Mouse (Mus musculus): ENCODE data around the gene Dpf3. TPM values are rescaled to one million over a fixed set of nuclear protein-coding genes. Genes with fewer than 3 reads are reported as not detected.

Dpf3 gene
- total RNA-seq, 2 experiments from 2014 or later, result 22.5 to 26.3 TPM

DNA sequence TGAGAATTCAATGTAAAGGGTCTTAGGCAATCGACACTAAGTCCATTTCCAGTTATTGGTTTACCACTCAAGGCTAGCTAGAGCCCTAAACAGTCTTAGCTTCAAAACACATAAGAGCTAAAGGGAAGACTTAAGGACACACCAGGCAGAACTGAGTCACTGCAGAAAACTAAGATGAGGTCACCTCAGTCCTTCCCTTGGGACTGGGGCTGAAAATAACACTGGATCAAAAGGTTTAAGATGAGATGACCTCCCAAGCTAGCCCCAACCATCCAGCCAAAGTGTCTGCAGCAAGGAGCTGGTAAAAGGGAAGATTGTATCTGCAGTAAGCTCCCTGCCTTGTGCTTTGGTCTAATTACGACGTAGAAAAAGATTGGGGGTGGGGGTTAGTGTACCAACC lies 216.3 kb downstream of the Dpf3 start:
- intact Hi-C loops (cut with DNase I), result loop anchor here (2.0 kb wide), 1 partner anchor 32 kb away; no protein-coding TSS in a partner anchor
- TF ChIP-seq CTCF (IDR thresholded peaks at IDR 0.05), result no peak
- peak; percentile 37 for DNase-seq
- Histone ChIP-seq H3K4me3 (no peak overlapping the region), H3K27ac (peak overlapping the region; percentile 66)

DNA sequence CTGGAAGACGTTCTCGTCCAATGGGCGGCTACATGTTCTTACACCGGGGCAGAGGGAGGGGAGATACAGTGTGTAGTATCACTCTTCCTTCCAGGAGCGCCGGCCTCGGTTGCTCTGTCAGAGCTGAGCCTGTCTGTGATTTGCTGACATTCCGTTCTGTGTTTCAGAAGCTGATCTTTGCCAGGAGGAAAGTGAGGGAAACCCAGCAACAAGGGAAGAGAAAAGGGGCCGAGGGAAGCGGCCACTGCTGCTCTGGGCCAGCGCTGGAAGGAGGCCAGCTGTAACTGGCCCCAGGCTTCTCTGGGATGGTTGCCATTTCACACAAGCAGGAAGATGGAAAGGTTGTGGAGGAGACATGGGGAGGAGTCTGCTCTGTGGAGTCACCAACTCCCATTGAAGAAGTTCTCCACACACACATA lies 219.0 kb downstream of the Dpf3 start:
- intact Hi-C loops (cut with DNase I), result loop anchor here (2.0 kb wide), 1 partner anchor 218 kb away; the partner anchor contains the start of gene Dpf3
- no peak for TF ChIP-seq CTCF (IDR thresholded peaks at IDR 0.05)
- peak overlapping the region; percentile 69 for H3K27ac ChIP-seq

DNA sequence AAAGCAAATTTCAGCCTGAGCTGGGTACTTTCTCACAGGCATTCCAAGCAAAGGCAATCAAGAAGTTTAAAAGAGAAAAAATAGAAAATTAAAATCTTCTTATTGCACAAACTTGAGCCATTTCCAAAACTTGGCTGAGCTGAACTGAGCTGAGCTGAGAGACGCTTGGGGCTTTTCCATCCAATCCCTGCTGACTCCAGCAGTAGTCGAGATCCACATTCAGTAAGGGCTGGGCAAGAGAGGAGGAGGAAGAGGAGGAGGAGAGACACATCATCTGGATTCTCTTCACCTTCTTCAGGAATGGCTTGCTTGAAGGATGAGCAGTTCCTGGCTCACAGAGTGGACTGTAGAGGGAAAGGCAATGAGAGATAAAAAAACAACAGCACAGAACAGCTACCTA lies 227.0 kb downstream of the Dpf3 start:
- no peak for TF ChIP-seq CTCF (IDR thresholded peaks at IDR 0.05)
- Histone ChIP-seq H3K4me3 (no peak overlapping the region), H3K27ac (no peak overlapping the region)
- intact Hi-C loops (cut with DNase I), result no loop called here
- DNase-seq, result no peak

More for the DNA sequence above, 219.0 kb downstream of the Dpf3 start:
- peak overlapping the region; percentile 36 for H3K4me3 ChIP-seq
- DNase-seq, result peak; percentile 78

DNA sequence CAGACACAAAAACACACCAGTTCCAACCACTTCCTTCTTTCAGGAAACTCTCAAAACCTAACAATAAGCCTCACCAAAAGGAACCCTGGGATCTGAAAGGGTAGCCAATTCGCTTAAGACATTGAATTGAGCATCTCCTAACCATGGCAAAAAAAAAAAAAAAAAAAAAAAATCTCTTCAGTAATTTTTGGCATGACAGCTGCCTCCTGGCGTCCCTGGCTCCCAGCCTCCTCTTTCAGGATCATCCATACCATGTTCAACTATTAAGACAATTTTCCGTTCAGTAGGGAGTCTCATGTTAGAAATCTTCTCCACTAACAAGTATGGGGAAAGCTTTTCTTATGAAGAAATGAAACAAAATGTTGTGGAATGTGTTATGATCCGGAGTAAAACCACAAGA lies 233.1 kb downstream of the Dpf3 start:
- Histone ChIP-seq H3K27ac (no peak overlapping the region), H3K4me3 (no peak overlapping the region)
- intact Hi-C loops (cut with DNase I), result no loop called here
- no peak for TF ChIP-seq CTCF (IDR thresholded peaks at IDR 0.05)
- DNase-seq, result no peak

- TF ChIP-seq CTCF (IDR thresholded peaks at IDR 0.05), result no peak
- no peak for DNase-seq
- Histone ChIP-seq H3K4me3 (no peak overlapping the region), H3K27ac (no peak overlapping the region)
- intact Hi-C loops (cut with DNase I), result no loop called here
Observed at GRCm38 (mm10) chr12:83249066-83249465, 238.4 kb downstream of the Dpf3 start.

- intact Hi-C loops (cut with DNase I), result no loop called here
- Histone ChIP-seq H3K27ac (no peak overlapping the region), H3K4me3 (no peak overlapping the region)
- TF ChIP-seq CTCF (IDR thresholded peaks at IDR 0.05), result no peak
- no peak for DNase-seq
Observed at GRCm38 (mm10) chr12:83248636-83249035, 238.9 kb downstream of the Dpf3 start.

DNA sequence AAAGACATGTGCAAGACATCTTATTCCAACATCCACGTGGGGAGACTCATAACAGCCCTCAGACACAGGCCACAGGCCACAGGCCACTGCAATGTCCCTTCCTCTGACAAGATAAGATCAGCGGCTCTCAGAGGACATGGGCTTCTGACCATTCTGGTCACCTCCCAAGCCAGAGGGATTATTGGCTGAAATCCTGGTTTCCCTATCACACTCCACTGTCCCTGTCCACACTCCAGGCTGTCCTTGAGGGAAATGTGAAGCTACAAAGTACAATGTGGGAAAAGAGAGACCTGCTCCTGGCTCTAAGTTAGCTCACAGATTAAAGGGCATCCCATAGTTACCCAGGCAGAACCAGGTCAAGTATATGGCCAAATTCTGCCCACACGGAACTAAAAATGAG lies 239.8 kb downstream of the Dpf3 start:
- Histone ChIP-seq H3K4me3 (no peak overlapping the region), H3K27ac (no peak overlapping the region)
- intact Hi-C loops (cut with DNase I), result no loop called here
- DNase-seq, result no peak
- TF ChIP-seq CTCF (IDR thresholded peaks at IDR 0.05), result no peak

DNA sequence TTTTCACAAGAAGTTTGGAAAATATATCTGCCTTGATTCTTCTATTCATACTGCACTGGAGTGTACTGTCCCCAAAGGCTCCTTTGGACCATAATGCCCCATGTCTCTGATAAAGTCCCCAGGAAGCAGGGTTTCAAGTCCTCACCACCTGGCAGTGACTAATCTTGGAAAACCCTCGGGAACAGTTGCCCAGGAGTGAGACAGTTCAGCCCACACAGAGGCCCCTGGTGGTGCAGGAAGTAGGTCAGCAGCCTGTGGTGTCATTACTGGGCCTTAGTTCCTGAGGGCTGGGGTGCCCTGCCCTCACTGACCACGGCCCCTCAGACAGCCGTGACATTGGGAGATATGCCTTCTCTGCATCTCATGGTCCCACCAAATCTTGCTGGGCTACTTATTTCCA lies 246.5 kb downstream of the Dpf3 start:
- DNase-seq, result peak; percentile 36
- no peak for TF ChIP-seq CTCF (IDR thresholded peaks at IDR 0.05)
- no peak overlapping the region for H3K27ac ChIP-seq
- intact Hi-C loops (cut with DNase I), result no loop called here
- no peak overlapping the region for H3K4me3 ChIP-seq

DNA sequence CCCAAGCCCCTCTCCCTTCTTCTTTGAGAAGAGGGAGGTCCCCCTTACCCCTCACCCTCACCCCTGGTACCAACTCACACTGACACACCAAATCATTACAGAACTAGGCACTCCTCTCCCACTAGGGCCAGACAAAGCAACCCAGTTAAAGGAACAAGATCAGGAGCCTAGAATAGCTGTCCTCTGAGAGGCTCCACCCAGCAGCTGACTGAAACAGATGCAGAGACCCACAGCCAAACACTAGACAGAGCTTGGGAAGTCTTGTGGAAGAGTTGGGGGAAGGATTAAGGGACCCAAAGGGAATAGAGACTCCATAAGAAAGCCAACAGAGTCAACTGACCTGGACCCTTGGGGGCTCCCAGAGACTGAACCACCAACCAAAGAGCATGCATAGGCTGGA lies 246.9 kb downstream of the Dpf3 start:
- no peak overlapping the region for H3K4me3 ChIP-seq
- TF ChIP-seq CTCF (IDR thresholded peaks at IDR 0.05), result no peak
- H3K27ac ChIP-seq, result 0 out of 2 replicates have a peak overlapping the region, but pooled peaks have one; percentile 20
- DNase-seq, result peak; percentile 26
- intact Hi-C loops (cut with DNase I), result no loop called here

DNA sequence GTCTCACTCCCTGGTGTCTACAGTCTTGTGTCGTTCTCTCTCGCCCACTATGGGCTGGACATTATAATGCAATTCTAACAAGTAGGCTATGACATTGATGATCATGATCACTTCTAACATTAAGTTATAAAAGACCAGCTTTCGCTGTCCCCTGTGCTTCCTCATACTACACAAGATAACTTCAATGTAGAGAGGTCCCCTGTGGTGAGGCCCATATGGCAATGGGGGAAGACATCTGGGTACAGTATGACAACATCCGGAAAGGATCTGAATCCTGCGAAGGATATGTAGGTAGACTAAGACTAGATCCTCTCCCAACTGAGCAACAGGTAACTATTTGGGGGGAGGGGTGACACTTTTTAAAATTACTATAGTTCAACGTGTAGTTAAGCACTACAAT lies 251.7 kb downstream of the Dpf3 start:
- TF ChIP-seq CTCF (IDR thresholded peaks at IDR 0.05), result no peak
- H3K4me3 ChIP-seq, result no peak overlapping the region
- no peak for DNase-seq
- H3K27ac ChIP-seq, result no peak overlapping the region
- intact Hi-C loops (cut with DNase I), result no loop called here

GRCm38 (mm10) chr12:83234981-83235380 lies 252.5 kb downstream of the Dpf3 start:
- Histone ChIP-seq H3K4me3 (no peak overlapping the region), H3K27ac (no peak overlapping the region)
- no peak for TF ChIP-seq CTCF (IDR thresholded peaks at IDR 0.05)
- DNase-seq, result no peak
- intact Hi-C loops (cut with DNase I), result no loop called here

- H3K4me3 ChIP-seq, result no peak overlapping the region
- no peak for TF ChIP-seq CTCF (IDR thresholded peaks at IDR 0.05)
- DNase-seq, result peak; percentile 47
- intact Hi-C loops (cut with DNase I), result no loop called here
- H3K27ac ChIP-seq, result peak overlapping the region; percentile 4; the same call in 1 of the 2 replicates
Observed at GRCm38 (mm10) chr12:83233651-83234050, 253.9 kb downstream of the Dpf3 start.

DNA sequence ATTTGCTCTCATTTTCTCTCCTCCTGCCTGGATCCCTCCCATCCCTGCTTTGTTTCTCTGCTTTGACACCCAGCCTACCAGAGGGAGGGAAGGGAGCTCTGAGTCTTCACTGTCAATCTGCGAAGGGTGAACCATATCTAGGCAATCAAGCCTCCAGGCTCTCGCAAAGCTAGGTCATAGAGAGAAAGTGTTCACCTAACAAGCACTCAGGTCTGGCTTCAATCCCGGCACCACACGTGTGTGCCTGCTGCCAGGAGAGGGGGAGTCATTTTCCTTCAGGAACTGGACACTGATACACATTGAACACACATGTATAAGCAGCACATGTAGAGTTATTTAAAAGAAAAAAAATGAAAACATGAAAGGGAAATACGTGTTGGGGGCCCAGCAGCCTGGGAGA lies 254.6 kb downstream of the Dpf3 start:
- TF ChIP-seq CTCF (IDR thresholded peaks at IDR 0.05), result no peak
- intact Hi-C loops (cut with DNase I), result no loop called here
- no peak for DNase-seq
- Histone ChIP-seq H3K27ac (peak overlapping the region; percentile 4; the same call in 1 of the 2 replicates), H3K4me3 (no peak overlapping the region)

DNA sequence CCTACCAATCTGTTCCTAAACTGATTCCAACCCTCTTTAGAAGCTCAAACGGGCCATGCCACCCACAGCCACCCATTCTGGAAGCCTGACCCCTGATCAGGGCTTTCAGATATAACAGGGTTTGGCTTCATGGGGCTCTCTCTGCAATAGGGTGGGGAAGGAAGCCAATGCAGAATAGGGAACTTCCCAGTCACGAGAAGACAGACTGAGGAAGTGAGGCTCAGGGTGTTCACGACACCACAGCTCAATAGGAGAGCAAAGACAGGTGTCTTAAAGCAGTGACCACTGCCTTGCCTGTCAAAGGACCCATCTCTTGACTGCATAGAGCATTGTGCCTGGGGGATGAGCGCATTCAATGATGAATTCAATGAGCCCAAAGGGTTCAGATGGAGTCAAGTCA lies 256.3 kb downstream of the Dpf3 start:
- H3K27ac ChIP-seq, result no peak overlapping the region
- no peak overlapping the region for H3K4me3 ChIP-seq
- no peak for TF ChIP-seq CTCF (IDR thresholded peaks at IDR 0.05)
- intact Hi-C loops (cut with DNase I), result no loop called here
- DNase-seq, result no peak

All from gastrocnemius, adult 2 months (tissue).